Mouse (Mus musculus): ENCODE measurements around the gene Rpl32.

DNA sequence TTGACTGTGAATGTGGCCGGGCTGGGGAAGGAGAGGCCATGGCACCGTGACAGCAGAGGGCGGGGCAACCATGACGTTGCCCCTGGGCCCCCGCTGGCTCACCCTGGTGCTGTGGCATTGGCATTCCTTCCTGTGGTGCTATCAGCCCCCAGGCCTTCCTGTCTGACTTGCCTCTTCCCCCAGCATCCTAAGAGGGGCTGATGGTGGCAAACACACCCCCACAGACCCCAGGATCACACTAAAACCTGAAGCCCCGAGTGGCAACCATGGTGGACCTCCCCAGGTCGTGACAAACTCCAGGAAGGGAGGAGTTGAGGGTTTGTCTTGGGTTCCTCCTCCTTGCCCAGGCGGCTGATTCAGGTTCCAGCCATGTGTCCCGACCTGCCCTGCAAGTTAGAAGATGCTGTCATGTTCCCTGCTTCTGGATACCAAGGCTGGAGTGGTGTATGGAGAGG, 49.5 kb downstream of the Rpl32 start:
- no peak for TF ChIP-seq POLR2A (IDR thresholded peaks at IDR 0.05; ENCODE audit: borderline replicate concordance, extremely low read depth, low read depth, low read length)
- no peak for TF ChIP-seq CTCF (IDR thresholded peaks at IDR 0.05; ENCODE audit: insufficient read depth, low read length)
